Mouse (Mus musculus): ENCODE results near the gene Prpf18.
"Not testable (repeated sequence)": the region's sequence is repeated elsewhere in the genome, so short reads cannot be mapped to it uniquely, and the experiment has no call there.

The Prpf18 gene

DNA sequence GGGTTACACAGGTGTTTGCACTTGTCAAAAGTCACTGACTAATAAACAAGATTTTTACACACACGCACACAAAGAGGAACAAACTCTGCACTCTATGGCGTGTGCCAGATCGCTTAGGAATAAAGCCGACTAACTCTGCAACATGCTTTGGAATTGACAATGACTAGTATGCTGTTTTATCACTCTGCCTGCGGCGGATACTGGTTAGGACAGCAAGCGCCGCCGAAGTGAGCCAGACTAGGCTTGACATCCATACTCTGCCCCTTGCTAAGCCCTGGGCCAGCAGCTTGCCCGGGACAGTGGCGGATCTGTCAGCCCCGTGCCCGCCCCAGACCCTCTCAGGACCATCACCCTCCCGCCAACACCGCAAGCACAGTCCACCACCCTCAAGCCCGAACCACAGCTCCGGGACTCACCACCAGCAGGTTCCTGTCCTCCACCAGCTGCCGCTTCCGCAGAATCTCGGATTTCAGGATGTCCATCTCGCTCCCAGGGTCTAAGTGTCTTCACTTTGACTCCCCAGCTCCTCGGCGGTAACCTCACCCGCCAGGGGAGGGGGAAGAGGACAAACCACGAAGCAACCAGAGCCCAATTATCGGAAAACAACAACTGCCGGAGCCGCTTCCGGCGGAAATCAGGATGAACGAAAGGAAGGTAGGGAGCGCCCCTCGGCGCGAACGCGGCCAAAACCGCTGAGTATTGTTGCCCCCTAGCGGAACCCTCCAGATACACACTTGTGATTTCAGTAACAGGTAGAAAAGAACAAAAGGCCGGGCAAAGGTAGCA is at the start of gene Prpf18:
TSS of gene Prpf18 (minus strand) at position 614 of the 786 bp plus-strand sequence.
- DNase-seq = peak; percentile 89 to 94

DNA sequence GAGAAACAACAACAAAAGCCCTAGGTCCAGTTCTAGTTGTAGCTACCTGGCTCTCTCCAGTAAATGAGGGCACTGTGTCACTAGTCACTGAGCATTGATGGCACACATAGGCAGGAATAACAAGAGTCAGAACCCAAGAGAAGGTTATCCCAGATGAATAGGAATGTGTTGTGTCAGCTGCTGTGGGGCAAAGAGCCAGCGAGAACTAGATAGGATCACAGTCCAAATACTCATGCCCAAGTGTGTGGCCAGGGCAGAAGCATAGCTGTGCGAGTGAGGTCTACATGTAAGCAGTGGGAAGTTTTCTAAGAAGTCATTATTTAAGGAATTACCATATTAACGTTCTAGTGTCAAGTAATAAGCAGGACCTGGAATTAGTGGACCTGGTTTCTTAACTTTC is 28.0 kb upstream of the Prpf18 start:
- peak; percentile 17 to 46 for DNase-seq

DNA sequence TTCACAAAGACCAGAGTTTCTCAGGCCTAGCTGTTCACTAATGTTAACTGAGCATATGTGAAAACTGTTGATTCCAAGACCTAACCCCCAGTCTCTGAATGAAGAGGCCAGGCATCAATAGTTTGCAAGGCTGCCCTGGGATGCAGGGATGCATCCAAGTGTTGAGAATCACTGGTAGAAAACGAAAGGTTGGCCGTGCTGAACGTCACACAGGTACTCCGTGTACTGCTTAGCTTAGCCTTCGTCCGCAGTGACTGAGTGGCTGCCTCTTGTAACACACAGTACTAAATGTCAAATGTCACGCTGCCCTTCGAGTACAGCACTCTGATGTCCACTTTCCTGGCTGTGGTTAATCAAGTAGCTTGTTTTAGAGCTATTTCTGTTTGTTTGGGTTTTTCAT is 19.7 kb upstream of the Prpf18 start:
- DNase-seq = no peak

DNA sequence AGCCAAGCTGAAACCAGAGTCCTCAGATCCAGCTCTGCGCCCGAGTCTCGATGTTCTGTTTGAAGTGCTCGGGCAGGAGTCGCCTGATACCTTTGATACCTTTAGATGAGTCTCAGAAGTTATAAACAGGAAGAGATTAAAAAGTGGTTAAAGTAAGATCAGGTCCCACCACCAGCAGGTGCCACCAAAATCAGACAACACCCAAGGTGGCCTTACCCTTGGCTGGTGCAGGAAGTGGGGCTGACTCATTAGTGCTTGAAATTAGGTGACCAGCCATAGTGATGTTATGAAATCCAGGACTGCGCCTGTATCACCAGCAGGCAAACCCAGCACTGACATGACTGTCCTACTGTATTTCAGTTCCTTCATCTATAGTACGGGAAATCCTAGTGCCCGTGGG is 17.8 kb upstream of the Prpf18 start:
- no peak for DNase-seq

DNA sequence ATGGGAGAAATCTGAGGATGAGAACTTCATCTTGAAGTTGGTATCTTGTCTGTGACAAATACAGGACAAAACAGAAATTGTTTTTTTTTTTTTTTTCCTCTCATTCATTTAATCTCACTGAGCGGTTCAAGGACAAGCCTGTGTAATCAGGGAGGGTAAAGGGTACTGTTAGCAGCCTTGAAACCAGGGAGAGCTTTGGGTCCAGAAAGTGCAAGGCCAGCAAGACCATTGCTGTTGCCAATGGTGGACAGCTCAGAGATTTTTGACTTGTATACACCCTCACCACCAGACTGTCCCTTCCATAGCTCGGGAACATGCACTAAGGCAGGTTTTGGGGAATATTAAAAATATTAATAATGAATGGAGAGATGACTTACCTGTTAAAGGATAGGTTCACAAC is 16.7 kb upstream of the Prpf18 start:
- DNase-seq = no peak

DNA sequence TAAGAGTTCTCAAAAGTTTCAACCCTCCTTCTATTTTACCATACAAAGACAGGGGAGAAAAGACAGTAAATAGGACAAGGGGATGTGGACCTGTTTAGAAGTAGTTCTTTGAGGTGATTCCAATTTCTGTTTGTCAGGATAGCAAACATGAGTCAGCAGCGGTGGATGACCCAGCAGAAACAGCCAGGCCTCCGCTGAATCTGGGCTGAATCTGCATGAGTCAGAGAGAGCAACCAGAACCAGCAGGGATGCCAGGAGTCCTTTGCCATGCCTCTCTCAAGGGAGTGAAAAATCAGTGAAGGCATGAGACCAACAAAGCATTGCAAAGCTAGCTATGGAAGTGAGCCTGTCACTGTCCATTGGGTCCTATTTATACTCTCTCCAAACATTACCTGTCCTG is 8.8 kb upstream of the Prpf18 start:
- no peak for DNase-seq

DNA sequence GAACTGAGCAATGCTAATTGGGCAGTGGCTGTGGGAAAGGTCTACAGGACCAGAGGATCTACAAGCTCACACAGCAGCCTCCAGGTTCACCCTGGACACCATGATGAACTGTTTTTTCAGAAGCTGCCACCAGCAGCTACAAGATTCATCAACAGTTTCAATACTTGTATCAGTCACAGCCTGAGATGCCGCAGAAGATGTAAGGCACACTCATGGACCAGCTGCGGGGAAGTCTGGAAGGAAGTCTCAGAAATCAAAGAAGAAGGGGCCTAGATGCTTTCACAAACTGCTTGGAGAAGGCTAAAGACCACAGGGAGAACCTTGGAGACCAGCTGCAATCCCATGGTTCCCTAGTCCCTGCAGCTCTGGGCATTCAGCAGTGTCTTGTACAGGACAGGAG is 2.3 kb downstream of the Prpf18 start:
- DNase-seq = no peak

DNA sequence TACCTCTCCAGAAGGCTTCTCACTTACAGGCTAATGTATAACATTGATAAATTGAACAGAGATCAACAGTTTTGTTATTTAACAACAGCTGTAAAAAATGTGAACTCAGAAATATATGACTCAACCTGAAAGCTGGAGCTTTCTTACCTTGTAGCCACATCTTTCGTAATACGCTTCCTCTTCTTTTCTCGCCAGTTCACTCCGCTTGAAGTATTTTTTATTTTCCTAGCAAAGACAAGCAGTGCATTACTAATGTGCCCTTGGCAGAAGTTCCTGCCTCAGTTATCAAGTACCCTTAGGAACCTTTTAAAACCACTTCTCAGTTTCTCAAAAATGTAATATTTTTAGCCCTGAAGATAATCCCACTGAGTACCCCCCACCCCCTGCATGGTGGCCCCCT is 3.8 kb downstream of the Prpf18 start:
- DNase-seq = no peak

DNA sequence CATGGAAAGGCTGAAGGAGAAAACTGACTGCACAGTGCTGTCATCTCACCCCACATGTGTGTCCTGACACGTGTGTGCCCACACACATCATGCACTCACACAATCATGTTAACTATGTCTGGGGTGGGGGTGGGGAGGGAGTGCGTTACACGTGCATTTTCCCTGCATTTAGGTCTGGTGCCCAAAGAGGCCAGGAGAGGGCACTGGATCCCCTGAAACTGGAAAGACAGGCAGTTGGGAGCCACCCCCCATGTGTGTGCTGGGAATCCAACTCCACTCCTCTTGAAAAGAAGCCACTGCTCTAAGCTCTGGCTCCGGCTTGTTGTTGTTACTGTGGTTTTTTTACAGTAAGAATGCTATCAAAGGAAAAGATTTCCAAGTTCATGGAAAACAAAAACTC is 6.8 kb downstream of the Prpf18 start:
- no peak for DNase-seq

DNA sequence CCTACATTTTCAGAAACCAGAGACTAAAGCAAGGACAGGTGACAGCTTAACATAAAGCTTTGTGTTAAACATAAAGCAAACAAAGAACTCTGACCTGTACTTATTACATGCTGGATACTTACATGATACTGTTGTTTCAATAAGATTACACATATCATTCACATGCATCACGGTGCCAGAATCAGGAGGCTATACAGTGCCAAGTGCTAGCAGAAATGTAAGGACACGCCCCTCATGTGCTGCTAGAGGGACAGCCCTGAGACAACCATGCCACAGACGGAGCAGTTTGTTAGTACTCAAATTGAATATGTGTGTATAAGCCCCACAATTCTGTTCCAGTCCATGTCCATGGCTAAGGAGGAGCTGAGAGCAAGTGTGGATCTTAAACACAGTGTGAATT is 13.7 kb downstream of the Prpf18 start:
- no peak for DNase-seq

DNA sequence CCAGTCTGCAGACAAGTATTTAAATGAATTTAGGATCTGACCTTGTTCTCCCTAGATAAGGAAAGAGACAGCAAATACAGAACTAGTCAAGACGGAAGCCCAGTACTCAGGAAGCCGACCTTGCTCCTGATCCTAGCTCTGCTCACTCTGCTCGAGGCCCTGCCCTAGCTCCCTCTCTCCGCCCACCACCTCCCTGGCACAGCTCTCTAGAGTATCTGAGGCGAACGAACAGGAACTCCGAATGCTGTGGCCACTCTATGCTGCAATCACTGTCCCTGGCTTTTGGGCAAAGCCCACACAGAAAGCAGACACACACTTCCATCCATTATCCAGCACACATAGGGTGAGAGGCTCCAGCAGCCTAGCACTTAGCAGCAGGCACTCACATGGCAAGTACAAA is 15.3 kb downstream of the Prpf18 start:
- DNase-seq = no peak

DNA sequence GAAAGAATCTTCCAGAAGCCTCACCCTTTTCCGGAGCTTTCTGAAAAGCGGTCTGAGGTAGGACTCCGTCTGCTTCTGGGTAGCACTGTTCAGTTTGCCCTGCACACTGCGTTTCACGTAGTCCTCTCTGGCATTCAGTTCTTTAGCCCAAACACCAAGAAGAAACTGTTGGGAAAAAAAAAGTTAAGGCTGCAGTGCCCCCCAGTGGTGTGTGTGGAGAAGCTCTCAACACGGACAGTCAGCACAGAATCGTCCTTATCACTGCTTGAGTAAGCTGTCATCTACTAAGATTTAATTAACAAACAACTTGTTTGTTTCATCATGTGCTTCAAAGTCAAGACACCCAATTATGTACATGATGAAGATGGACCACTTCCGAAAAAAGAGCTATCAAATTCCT is 16.1 kb downstream of the Prpf18 start:
- DNase-seq = no peak

DNA sequence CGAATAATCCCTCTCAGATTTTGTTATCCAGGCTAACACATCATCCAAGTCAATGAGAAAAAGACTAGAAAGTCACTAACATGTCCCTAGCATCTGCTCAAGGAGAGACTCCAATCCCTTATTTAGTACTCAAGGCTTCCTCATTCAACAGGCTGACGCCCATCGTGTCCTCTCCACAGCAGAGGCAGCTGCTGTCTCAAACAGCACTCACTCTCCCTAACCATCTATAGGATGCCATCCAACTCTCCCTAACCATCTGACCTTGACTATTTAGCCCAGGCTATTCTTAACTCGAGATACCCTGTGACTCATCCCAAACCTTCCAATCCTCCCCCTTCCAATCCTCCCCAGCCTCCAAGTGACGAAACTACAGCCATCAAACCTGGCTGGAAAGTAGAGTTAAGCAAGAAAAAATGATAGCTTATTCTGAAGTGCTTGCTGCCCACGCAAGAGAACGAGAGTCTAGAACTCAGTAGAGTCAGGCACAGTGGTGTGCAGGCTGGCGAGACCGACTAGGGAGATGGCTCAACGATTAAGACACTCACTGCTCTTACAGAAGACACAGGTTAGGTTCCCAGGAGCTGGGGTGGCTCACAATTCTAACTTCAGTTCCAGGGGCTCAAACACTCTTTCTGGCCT is 21.6 kb downstream of the Prpf18 start:
- DNase-seq = no peak

DNA sequence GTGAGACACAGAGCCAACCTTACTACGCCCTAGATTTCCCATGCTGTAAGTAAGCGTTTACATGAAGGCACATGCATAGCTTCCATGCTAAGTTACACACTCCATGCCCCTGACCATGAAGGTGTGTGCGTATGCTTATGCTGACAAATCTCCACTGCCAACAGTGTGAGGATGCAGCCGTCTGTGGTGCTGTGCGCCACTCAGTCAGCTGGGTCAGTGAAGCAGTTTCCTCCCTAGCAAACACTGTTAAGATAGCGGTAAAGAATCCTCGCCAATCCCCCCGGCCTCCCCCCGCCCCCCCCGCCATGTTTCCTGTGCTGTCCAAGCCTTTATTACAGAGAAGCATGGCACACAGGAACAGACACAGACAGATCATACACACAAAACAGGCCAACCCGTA is 22.4 kb downstream of the Prpf18 start:
- no peak for DNase-seq

DNA sequence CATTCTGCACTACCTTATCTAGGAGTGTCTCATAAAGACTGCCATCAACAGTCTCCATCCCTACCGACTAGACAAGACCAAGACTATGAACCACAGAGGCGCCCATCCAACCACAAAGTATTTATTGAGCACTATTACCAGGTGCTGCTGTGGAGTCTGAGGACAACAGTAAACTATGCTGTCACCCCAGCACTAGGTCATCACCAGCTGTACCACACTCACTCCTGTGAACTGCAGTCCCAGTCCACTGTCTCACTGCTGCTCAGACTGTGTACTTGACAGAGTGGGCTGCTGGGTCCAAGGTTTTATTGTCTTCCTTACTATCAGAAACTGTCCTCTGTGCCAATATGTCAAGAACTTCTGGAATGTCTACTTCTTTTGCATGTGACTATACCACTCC is 23.0 kb downstream of the Prpf18 start:
- no peak for DNase-seq

DNA sequence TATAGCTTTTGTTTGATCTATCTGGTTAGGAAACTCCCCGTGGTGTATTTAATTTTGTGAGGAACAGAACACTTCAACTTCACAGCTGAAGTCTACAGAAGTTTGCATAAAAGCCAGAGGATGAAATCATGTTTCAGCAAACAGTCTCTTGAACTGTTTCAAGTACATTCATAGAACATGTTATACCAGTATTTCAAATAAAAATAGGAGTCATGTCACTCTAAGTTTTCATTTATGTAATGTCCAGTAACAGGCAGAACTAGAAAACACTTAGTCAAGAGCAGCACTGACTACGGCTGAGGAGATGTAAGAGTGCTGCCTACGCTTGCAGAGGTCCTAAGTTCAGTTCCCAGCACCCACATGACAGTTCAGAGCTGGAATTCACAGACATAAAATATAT is 25.0 kb downstream of the Prpf18 start:
- no peak for DNase-seq

DNA sequence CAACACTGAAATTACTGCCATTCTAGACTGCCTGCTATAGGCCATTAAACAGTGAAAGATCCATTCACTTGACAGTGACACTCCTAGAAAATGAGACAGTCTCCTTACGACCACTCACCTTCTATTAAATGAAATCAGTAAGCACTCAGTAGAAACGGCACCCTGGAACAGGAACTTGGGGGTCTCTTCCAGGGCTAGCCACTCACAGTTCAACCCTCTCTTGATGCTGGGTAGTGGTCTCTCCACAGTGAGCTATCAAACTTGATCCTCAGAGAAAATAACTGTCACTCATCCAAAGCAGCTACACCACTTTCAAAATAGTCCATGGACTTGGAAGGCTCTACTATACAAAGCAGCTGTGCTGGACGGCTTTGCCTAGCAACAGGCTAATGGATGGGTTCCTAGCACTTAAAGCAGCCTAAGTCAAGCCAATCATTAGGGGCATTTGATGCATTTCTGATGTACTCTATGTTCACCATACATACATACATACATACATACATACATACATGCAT is 30.4 kb downstream of the Prpf18 start:
- no peak for DNase-seq

DNA sequence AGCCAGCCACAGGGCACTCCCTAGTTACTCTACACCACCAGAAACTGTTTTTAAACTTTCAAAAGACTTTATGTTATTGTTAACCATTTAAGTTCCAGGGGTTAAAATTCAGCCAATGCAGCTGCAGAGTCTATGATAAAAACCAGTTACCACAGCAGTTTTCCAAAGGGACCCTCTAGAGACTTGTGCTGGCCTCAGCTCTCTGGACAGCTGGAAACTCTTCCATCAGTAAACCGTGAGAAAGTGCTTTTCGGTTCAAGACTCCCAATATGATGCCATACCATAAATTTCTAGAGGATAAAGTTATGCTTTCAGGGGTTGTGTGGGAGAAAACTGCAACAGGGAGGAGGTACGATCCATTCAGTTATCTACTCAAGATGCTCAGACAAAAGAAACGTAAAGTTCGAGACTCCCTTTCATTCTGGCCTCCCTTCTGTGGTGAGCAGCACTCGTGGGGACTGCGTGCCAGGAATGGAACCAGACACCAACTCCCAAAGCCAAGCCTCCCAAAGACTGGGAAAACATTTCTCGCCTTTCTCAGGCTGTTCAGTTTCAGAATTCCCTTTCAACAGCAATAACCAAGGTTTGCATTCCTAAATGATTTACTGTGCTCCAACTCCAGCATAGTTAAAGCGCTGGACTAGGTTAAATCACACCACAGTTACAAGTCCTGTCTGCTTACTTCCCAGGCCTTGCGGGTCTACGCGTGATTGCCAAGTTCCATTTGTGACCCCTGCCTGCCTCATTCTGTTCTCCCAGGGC is 31.1 kb downstream of the Prpf18 start:
- no peak for DNase-seq

DNA sequence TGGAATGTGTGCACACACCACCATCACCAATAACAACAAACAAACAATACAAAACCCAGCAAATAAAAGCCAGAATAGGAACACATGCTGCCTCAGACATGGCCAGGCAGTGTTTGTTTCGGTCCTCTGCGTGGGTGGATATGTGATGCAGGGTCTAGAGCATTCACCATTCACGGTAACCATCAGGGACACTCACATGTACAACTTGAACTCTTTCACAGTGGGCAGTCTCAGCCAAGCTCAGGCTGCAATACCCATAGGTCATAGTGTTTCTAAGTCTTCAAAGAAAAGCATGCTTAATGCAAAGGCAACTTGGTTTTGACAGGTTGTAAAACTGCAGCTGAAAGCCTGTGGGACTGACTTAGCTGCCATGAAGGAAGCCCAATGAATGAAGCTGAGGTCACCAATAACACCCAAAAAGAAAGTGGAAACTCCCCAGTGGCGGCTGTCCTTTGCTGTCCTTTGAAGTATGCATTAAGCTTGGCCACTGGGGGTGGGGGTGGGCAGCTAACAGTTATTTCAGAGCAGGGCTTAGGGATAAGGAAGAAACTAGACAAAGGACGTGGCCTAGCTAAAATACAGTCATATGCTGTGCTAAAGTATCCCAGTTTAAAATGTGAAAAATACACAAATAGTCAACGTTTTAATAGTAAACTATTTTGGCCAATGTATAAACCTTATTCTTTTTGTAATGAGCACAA is 31.9 kb downstream of the Prpf18 start:
- no peak for DNase-seq

DNA sequence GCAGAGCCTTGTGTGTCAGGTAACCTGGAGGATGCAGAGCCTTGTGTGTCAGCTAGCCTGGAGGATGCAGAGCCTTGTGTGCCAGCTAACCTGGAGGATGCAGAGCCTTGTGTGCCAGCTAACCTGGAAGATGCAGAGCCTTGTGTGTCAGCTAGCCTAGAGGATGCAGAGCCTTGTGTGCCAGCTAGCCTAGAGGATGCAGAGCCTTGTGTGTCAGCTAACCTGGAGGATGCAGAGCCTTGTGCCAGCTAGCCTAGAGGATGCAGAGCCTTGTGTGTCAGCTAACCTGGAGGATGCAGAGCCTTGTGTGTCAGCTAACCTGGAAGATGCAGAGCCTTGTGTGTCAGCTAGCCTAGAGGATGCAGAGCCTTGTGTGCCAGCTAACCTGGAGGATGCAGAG is 32.8 kb downstream of the Prpf18 start:
- DNase-seq = not testable (repeated sequence)

DNA sequence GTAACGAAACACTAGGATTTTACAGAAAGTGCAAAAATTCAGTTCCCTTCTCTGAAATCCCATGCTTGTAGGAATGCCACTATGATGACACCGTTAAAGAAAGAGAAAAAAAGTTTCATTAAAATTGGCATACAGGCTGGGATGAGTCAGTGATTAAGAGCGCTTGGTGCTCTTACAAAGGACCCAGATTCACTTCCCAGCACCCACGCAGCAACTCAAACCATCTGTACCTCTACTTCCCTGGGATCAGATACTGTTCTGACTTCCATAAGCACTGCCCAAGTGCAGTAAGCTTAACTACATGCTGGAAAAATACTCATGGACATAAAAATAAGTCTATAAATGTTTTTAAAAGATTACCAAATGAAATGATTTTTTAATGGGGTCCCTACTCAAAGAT is 34.9 kb downstream of the Prpf18 start:
- DNase-seq = no peak

DNA sequence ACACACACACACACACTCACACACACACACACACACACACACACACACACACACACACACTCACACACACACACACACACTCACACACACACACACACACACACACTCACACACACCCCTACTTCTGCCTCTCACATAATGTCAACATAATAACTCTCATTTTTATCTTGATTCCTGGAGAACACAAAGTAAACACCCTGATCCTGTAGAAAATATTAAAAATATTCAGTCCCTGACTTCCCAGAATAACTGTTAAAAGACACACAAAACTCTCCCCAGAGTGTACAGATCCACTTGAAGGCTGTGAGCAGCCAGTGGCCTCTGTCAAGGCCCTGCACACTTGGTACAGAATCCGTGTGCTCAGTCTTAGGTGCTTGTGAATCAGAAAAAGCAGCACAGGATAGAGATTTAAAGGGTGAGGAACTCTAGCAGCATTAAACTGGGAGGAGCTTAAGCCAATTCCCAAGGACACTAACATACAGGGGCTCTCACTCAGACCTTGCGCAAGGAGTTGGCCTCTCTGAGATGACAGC is 36.8 kb downstream of the Prpf18 start:
- DNase-seq = no peak

Data from kidney, postnatal 36 days (tissue).